Mouse (Mus musculus) G1E (cell line): ENCODE data around the gene Cd28. TPM values are rescaled to one million over a fixed set of nuclear protein-coding genes. Genes with fewer than 3 reads are reported as not detected.

Experiments
- ATAC-seq: 2 replicates; pipeline ENCODE4 v1.8.0; 2016; ENCODE audit warnings: mild to moderate bottlenecking; ENCODE audit not compliant: insufficient number of reproducible peaks, poor library complexity, low FRiP score, severe bottlenecking; ENCODE audit errors: extremely low read depth
- DNase-seq: peaks from one replicate; pipeline ENCODE4 v3.0.0; 2012; ENCODE audit warnings: low spot score
- H3K27me3 ChIP-seq: 2 replicates; pipeline ENCODE4 v1.6.1; 2012; ENCODE audit warnings: mild to moderate bottlenecking, low read length, inconsistent platforms; ENCODE audit not compliant: insufficient read depth
- H3K36me3 ChIP-seq: replicated peaks from 2 replicates; pipeline ENCODE3; 2012; ENCODE audit warnings: mild to moderate bottlenecking, inconsistent platforms
- H3K4me1 ChIP-seq: 2 replicates; pipeline ENCODE4 v1.6.1; 2012; ENCODE audit warnings: low read depth, low read length, inconsistent platforms, mixed read lengths; ENCODE audit not compliant: insufficient read depth
- H3K4me3 ChIP-seq: 2 replicates; pipeline ENCODE4 v1.5.1; 2012; ENCODE audit warnings: low read depth, mild to moderate bottlenecking, inconsistent platforms, low read length, moderate library complexity, mixed read lengths
- H3K9me3 ChIP-seq: replicated peaks from 2 replicates; pipeline ENCODE4 v1.6.1; 2012; ENCODE audit warnings: inconsistent platforms
- CTCF ChIP-seq: IDR thresholded peaks from 2 replicates; pipeline ENCODE4 v1.5.1; 2012; ENCODE audit warnings: low read depth, low read length, inconsistent platforms, mixed read lengths
- GATA1 ChIP-seq: IDR thresholded peaks from 2 replicates; pipeline ENCODE4 v1.6.1; 2012; ENCODE audit warnings: borderline replicate concordance, low read length, inconsistent platforms, mixed read lengths
- GATA2 ChIP-seq: IDR thresholded peaks from 2 replicates; pipeline ENCODE4 v1.6.1; 2012; ENCODE audit warnings: low read depth, low read length, inconsistent platforms, borderline replicate concordance
- POLR2AphosphoS5 ChIP-seq: IDR thresholded peaks from 2 replicates; pipeline ENCODE4 v1.6.1; 2012; ENCODE audit warnings: low read depth, low read length, inconsistent platforms; ENCODE audit not compliant: insufficient replicate concordance
- TAL1 ChIP-seq: conservative IDR thresholded peaks from 2 replicates; pipeline ENCODE4 v1.6.1; 2012; ENCODE audit warnings: low read depth, low read length, inconsistent platforms, mixed read lengths
- polyA plus RNA-seq: library from polyadenylated mRNA; stranded (reverse); fragments of >175 nt; gene quantifications from 2 replicates; pipeline ENCODE4 v1.2.3, GENCODE M21; 2012
- total RNA-seq, 2 experiments: library from RNA; stranded (forward) in 1 of 2; stranded (reverse) in 1 of 2; fragments of 200-1000 nt in 1 of 2; fragments of >200 nt in 1 of 2; fragmentation: Nextera tagmentation in 1 of 2; gene quantifications; 2 replicates each; pipeline ENCODE4 v1.2.3; 2014 to 2017

The Cd28 gene
- total and polyA plus RNA-seq, 3 experiments: 0.27 TPM; not detected in 2

- no peak for ATAC-seq
- no peaks in the 10 kb centered on the region for H3K9me3 ChIP-seq
- TF ChIP-seq POLR2AphosphoS5 (no peak), GATA2 (no peak), CTCF (no peak), GATA1 (no peak), TAL1 (no peak)
- H3K4me3 ChIP-seq: no peak overlapping the region
- H3K36me3 ChIP-seq: no peaks in the 10 kb centered on the region
- peaks cover 4% of the 10 kb centered on the region; the same call in 1 of the 2 replicates for H3K27me3 ChIP-seq
- no peaks in the 10 kb centered on the region for H3K4me1 ChIP-seq
- DNase-seq: no peak
Measured at GRCm38 (mm10) chr1:60755391-60756243, 39.0 kb downstream of the Cd28 start.

GRCm38 (mm10) chr1:60757631-60758030, 41.0 kb downstream of the Cd28 start:
- Histone ChIP-seq H3K4me3 (no peak overlapping the region), H3K9me3 (no peaks in the 10 kb centered on the region), H3K27me3 (peaks cover 4% of the 10 kb centered on the region; the same call in 1 of the 2 replicates), H3K36me3 (no peaks in the 10 kb centered on the region), H3K4me1 (no peaks in the 10 kb centered on the region)
- no peak for ATAC-seq
- no peak for TF ChIP-seq CTCF
- no peak for TF ChIP-seq TAL1
- TF ChIP-seq GATA1: no peak
- TF ChIP-seq GATA2: no peak
- TF ChIP-seq POLR2AphosphoS5: no peak
- no peak for DNase-seq

GRCm38 (mm10) chr1:60758226-60758625, 41.6 kb downstream of the Cd28 start:
- ATAC-seq: no peak
- Histone ChIP-seq H3K4me3 (no peak overlapping the region), H3K4me1 (no peaks in the 10 kb centered on the region), H3K36me3 (no peaks in the 10 kb centered on the region), H3K9me3 (no peaks in the 10 kb centered on the region), H3K27me3 (peaks cover 6% of the 10 kb centered on the region; the same call in 1 of the 2 replicates)
- no peak for TF ChIP-seq GATA2
- no peak for TF ChIP-seq CTCF
- no peak for TF ChIP-seq POLR2AphosphoS5
- TF ChIP-seq TAL1: no peak
- TF ChIP-seq GATA1: no peak
- no peak for DNase-seq

GRCm38 (mm10) chr1:60759563-60760335, 43.1 kb downstream of the Cd28 start:
- no peaks in the 10 kb centered on the region for H3K4me1 ChIP-seq
- ATAC-seq: no peak
- no peaks in the 10 kb centered on the region for H3K9me3 ChIP-seq
- H3K36me3 ChIP-seq: no peaks in the 10 kb centered on the region
- no peak for DNase-seq
- H3K27me3 ChIP-seq: peaks cover 4% of the 10 kb centered on the region; the same call in 1 of the 2 replicates
- no peak for TF ChIP-seq CTCF
- no peak for TF ChIP-seq POLR2AphosphoS5
- TF ChIP-seq GATA1: no peak
- TF ChIP-seq TAL1: no peak
- no peak for TF ChIP-seq GATA2
- H3K4me3 ChIP-seq: no peak overlapping the region

GRCm38 (mm10) chr1:60760475-60760874, 43.9 kb downstream of the Cd28 start:
- peaks cover 4% of the 10 kb centered on the region; the same call in 1 of the 2 replicates for H3K27me3 ChIP-seq
- no peaks in the 10 kb centered on the region for H3K4me1 ChIP-seq
- ATAC-seq (no peak), DNase-seq (no peak)
- TF ChIP-seq POLR2AphosphoS5 (no peak), CTCF (no peak), GATA2 (no peak), TAL1 (no peak), GATA1 (no peak)
- H3K4me3 ChIP-seq: no peak overlapping the region
- no peaks in the 10 kb centered on the region for H3K9me3 ChIP-seq
- H3K36me3 ChIP-seq: no peaks in the 10 kb centered on the region

GRCm38 (mm10) chr1:60761528-60762171, 45.0 kb downstream of the Cd28 start:
- no peaks in the 10 kb centered on the region for H3K9me3 ChIP-seq
- no peaks in the 10 kb centered on the region for H3K36me3 ChIP-seq
- peaks cover 4% of the 10 kb centered on the region; the same call in 1 of the 2 replicates for H3K27me3 ChIP-seq
- TF ChIP-seq POLR2AphosphoS5 (no peak), GATA1 (no peak), GATA2 (no peak), TAL1 (no peak), CTCF (no peak)
- ATAC-seq (no peak), DNase-seq (no peak)
- H3K4me3 ChIP-seq: no peak overlapping the region
- no peaks in the 10 kb centered on the region for H3K4me1 ChIP-seq
